Mouse (Mus musculus) cortical plate, adult 2 months (tissue): ENCODE measurements at regions not wholly inside any gene's neighbourhood (a gene's known extent, or its start where the extent isn't known, plus 50 kb on each side); places are given as distances from the start of the nearest gene placed in this dataset.

Source experiments
- H3K27ac ChIP-seq: fragments of 200-500 bp; 2 replicates; pipeline ENCODE4 v1.5.1; 2012; ENCODE audit warnings: low read length, control low read depth, inconsistent platforms; ENCODE audit not compliant: insufficient read depth
- H3K4me1 ChIP-seq: fragments of 200-500 bp; 2 replicates; pipeline ENCODE4 v1.6.1; 2011; ENCODE audit warnings: low read length; ENCODE audit not compliant: control insufficient read depth, insufficient read depth
- H3K4me3 ChIP-seq: fragments of 200-500 bp; 2 replicates; pipeline ENCODE4 v1.5.1; 2011; ENCODE audit warnings: mild to moderate bottlenecking, low read length, control low read depth; ENCODE audit not compliant: insufficient read depth
- CTCF ChIP-seq: fragments of 200-500 bp; IDR thresholded peaks from 2 replicates; pipeline ENCODE4 v1.5.1; 2011; ENCODE audit warnings: mild to moderate bottlenecking, control low read depth, low read length; ENCODE audit not compliant: insufficient read depth; ENCODE audit errors: extremely low read depth
- POLR2A ChIP-seq: fragments of 200-500 bp; IDR thresholded peaks from 2 replicates; pipeline ENCODE4 v1.6.1; 2011; ENCODE audit warnings: mild to moderate bottlenecking, low read length, control low read depth; ENCODE audit not compliant: insufficient read depth; ENCODE audit errors: extremely low read depth

DNA sequence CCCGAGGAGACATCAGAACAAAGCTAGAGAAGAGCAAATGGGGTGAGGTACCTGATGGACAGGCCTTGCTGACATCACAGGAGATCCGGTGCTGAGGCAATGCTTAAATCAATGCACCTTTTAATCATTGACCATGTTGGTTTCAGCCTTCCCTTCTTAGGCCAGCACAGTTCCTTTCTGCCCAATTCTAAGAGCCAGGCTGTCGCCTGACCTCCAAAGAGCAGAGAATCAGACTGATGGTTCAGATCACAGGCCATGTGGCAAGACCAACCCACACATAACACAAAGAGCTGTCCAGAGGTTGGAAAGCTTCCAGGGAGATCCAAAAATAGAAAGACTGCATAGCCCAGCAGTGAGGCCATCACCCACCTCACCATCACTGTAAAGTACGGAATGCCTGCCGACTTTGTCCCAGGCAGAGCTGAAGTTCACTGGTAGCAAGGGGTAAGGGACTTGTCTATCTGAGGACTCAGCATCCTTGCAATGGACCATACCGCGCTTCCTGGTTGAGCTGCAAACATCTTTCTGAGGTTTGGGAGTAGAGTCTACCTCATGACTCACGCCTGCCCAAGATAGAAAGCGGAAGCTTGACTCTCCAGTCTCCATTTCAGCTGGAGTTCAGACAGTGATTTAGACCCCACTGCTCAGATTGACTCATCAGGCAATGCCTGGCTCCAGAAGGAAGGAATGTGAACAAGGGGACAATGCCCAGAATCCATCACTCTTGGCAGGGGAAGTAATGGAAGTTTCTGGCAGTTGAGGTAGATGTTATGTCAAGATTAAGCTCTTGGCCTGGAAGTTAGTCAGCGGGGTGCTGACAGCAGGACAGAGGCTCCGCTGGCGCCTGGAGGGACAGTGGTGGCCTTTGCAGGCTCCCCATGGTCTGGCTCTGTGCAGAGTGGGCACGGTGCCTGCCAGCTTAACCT, 98.1 kb upstream of the Thy1 start:
- no peak overlapping the region for H3K27ac ChIP-seq
- H3K4me1 ChIP-seq, result peaks cover 3% of the 10 kb centered on the region
- TF ChIP-seq POLR2A, result no peak
- no peak for TF ChIP-seq CTCF
- no peak overlapping the region for H3K4me3 ChIP-seq

GRCm38 (mm10) chr9:43945997-43946649, 97.1 kb upstream of the Thy1 start:
- no peak overlapping the region for H3K27ac ChIP-seq
- peaks cover 3% of the 10 kb centered on the region for H3K4me1 ChIP-seq
- TF ChIP-seq CTCF, result no peak
- no peak for TF ChIP-seq POLR2A
- no peak overlapping the region for H3K4me3 ChIP-seq

DNA sequence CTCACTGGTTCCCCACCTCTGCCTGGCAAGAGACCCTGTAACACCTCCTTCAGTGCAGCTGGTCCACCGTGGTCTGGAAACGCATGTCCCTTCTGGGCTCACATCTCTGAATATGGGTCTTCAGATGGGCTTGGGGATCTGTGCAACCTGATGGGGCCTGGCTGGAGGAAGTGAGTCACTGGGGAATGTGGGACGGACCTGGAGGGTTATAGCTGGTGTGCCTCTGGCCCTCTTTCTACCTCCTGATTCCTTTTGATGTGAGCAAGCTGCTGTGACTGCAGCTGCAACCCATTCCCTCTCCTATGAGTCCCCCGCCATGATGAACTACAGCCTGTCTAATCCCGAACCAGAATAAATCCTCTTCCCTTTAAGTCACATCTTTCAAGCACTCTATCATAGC, 96.1 kb upstream of the Thy1 start:
- no peak overlapping the region for H3K27ac ChIP-seq
- peaks cover 3% of the 10 kb centered on the region for H3K4me1 ChIP-seq
- TF ChIP-seq POLR2A, result no peak
- TF ChIP-seq CTCF, result no peak

GRCm38 (mm10) chr9:43947490-43948150, 95.6 kb upstream of the Thy1 start:
- Histone ChIP-seq H3K4me3 (no peak overlapping the region), H3K27ac (no peak overlapping the region), H3K4me1 (peaks cover 3% of the 10 kb centered on the region)
- TF ChIP-seq CTCF (no peak), POLR2A (no peak)

More for the DNA sequence above, 96.1 kb upstream of the Thy1 start:
- H3K4me3 ChIP-seq, result no peak overlapping the region

- no peak for TF ChIP-seq POLR2A
- peak; percentile 57 for TF ChIP-seq CTCF
- no peaks in the 10 kb centered on the region for H3K4me1 ChIP-seq
- no peak overlapping the region for H3K27ac ChIP-seq
- H3K4me3 ChIP-seq, result no peak overlapping the region
These were observed 90.1 kb upstream of the Thy1 start for GRCm38 (mm10) chr9:43953128-43953527.

DNA sequence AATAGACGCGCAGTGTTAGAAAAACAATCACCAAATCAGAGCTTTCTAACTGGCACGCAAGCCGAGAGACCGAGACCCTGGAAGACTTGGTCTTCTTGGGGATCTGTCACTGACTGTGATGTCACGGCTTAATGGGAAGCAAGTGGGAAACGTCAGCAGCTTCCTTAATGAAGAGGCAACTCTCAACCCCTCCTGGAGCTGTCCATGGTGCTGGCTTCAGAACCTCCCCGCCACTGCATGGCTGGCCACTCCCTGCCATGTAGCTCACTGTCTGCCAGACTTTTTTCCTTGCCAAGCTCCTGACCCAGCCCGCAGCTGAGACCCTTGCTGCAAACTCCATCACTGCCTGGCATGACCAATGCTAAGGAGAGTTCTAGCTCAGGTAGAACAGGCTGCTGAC, 83.6 kb upstream of the Thy1 start:
- Histone ChIP-seq H3K27ac (no peak overlapping the region), H3K4me3 (no peak overlapping the region), H3K4me1 (no peaks in the 10 kb centered on the region)
- TF ChIP-seq CTCF, result no peak
- TF ChIP-seq POLR2A, result no peak

DNA sequence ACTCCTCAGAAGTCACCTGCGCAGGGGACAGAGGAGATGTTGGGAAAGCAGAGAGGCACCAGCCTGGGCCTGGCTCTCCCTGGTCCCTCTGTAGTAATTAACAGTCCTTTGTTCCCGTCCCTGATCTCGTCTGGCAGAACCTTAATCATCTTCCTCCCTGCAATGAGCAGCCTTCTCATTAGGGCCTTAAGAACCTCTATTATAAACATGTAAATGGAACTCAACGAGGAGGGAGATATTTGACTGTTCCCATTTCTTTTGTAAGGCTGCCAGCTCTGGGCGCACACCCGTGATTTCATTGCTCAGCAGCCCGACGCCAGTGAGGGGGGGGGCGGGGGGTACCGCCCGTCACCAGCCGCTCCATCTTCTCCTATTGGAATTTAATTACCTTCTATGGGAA, 81.8 kb upstream of the Thy1 start:
- H3K4me3 ChIP-seq, result no peak overlapping the region
- TF ChIP-seq CTCF (no peak), POLR2A (no peak)
- H3K4me1 ChIP-seq, result no peaks in the 10 kb centered on the region
- no peak overlapping the region for H3K27ac ChIP-seq

DNA sequence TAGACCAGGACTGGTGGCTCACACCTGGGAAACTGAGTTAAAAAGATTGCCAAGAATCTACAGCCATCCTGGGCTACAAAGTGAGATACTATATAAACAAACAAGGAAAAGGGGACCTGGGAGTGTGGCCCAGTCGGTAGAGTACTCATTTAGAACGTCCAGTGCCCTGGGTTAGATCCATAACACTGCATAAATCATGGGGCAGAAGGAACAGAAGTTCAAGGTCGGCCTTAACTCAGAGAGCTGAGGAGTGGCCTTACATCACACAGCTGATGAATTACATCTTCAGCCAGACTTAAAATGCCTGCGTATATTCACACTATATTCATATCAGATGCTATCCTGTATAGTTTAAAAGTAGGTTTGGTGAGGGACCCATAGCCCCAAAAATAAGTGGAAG, 78.0 kb upstream of the Thy1 start:
- no peaks in the 10 kb centered on the region for H3K4me1 ChIP-seq
- H3K27ac ChIP-seq, result no peak overlapping the region
- H3K4me3 ChIP-seq, result no peak overlapping the region
- TF ChIP-seq CTCF (no peak), POLR2A (no peak)

DNA sequence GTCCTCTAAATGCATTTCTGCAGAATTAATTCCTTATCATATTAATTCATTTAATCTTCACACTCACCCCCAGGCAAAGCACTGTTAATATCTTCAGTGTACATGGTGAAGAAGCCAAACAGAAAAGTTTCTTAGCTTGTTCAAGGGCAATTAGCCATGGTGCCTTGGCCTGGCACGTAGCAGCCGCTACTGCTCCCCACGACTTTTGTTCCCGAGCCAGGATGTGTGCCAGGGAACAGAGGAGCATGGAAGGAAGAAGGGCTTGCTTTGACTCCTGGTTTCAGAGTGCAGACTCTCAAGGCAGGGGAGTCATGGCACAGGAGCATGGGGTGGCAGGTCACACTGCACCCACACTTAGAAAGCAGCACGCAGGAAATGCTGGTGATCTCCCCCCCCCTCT, 77.4 kb upstream of the Thy1 start:
- no peak overlapping the region for H3K4me3 ChIP-seq
- H3K27ac ChIP-seq, result no peak overlapping the region
- TF ChIP-seq CTCF, result no peak
- H3K4me1 ChIP-seq, result no peaks in the 10 kb centered on the region
